ENCODE assay signal across 26 mouse cellular contexts in the genomic region with DNA sequence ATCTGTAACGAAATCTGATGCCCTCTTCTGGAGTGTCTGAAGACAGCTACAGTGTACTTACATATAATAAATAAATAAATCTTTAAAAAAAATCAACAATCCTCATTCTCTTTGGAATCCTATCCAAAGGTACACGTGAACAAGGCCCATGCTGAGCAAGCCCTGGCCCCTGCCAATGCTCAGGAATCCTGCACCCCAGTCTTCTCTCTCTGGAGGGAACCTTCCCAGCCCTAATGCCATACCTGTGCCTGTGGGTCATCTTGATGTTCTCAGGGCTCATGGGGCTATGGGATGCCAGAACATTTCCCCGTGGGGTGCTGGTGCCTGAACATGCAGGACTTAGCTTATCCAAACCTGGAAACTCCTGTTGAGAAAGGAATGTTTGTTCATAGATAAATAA.
"Had no signal": no experiment of that assay in that cellular context is flagged by ENCODE, and none has a peak within 500 bp of the region (broad histone marks: within the 10 kb centered on the region; RNA-seq: fewer than 3 reads in every experiment).

No protein-coding gene starts in this region.

- H3K27me3 ChIP-seq: heart, embryonic 13.5 days; heart, embryonic 15.5 days; hindbrain, embryonic 12.5 days; intestine, embryonic 15.5 days; limb, embryonic 12.5 days; liver, embryonic 13.5 days; liver, embryonic 15.5 days had no signal

- H3K9ac ChIP-seq: heart, embryonic 13.5 days; heart, embryonic 15.5 days; hindbrain, embryonic 12.5 days; hindbrain, embryonic 14.5 days; intestine, embryonic 15.5 days; limb, embryonic 12.5 days; liver, embryonic 13.5 days; liver, embryonic 15.5 days had no signal

- H3K36me3 ChIP-seq: heart, embryonic 13.5 days; heart, embryonic 15.5 days; hindbrain, embryonic 10.5 days; intestine, embryonic 15.5 days; limb, embryonic 10.5 days; limb, embryonic 12.5 days; liver, embryonic 13.5 days; liver, embryonic 15.5 days had no signal

- H3K4me3 ChIP-seq: gastrocnemius, adult 2 months; heart, adult 2 months; heart, embryonic 13.5 days; heart, embryonic 15.5 days; hindbrain, embryonic 10.5 days; hindbrain, embryonic 12.5 days; intestine, embryonic 15.5 days; layer of hippocampus, adult 2 months; limb, embryonic 10.5 days; limb, embryonic 12.5 days; liver, embryonic 13.5 days; liver, embryonic 15.5 days had no signal

- H3K4me2 ChIP-seq: heart, embryonic 13.5 days; heart, embryonic 15.5 days; hindbrain, embryonic 12.5 days; hindbrain, embryonic 14.5 days; intestine, embryonic 15.5 days; limb, embryonic 12.5 days; liver, embryonic 11.5 days; liver, embryonic 13.5 days; liver, embryonic 15.5 days had no signal

- DNase-seq: gastrocnemius, adult 2 months; gastrocnemius, postnatal 14 days; heart, postnatal 4 days; kidney, adult 18-20 months; kidney, adult 8-10 months; kidney, postnatal 10 days; kidney, postnatal 25 days; kidney, postnatal 4 days; layer of hippocampus, adult 9-11 months; liver; liver, embryonic 13.5 days had no signal

- H3K27ac ChIP-seq: gastrocnemius, adult 2 months; heart, adult 2 months; heart, embryonic 13.5 days; heart, embryonic 15.5 days; hindbrain, embryonic 10.5 days; hindbrain, embryonic 12.5 days; hindbrain, embryonic 14.5 days; intestine, embryonic 15.5 days; limb, embryonic 10.5 days; liver, embryonic 13.5 days; liver, embryonic 15.5 days had no signal

- H3K9me3 ChIP-seq: heart, embryonic 13.5 days; heart, embryonic 15.5 days; hindbrain, embryonic 10.5 days; hindbrain, embryonic 12.5 days; intestine, embryonic 15.5 days; limb, embryonic 10.5 days; limb, embryonic 12.5 days; liver, embryonic 13.5 days; liver, embryonic 15.5 days had no signal

- H3K4me1 ChIP-seq: heart, embryonic 13.5 days; heart, embryonic 15.5 days; hindbrain, embryonic 10.5 days; hindbrain, embryonic 12.5 days; intestine, embryonic 15.5 days; liver, embryonic 13.5 days had no signal

- ATAC-seq: forebrain, embryonic 16.5 days; hindbrain, embryonic 16.5 days; inflammation-experienced regulatory T-cells, adult 6 months had no signal
